Mouse (Mus musculus) liver, postnatal 0 days (tissue): ENCODE measurements around the gene Prpf8.

Source experiments
- CTCF ChIP-seq: sonication (generic); IDR thresholded peaks from 2 replicates; pipeline ENCODE4 v1.5.1; 2016; ENCODE audit warnings: antibody characterized with exemption, low read depth
- EP300 ChIP-seq: IDR thresholded peaks from 2 replicates; pipeline ENCODE4 v1.6.1; 2016; ENCODE audit warnings: antibody characterized with exemption, low read depth, mild to moderate bottlenecking

DNA sequence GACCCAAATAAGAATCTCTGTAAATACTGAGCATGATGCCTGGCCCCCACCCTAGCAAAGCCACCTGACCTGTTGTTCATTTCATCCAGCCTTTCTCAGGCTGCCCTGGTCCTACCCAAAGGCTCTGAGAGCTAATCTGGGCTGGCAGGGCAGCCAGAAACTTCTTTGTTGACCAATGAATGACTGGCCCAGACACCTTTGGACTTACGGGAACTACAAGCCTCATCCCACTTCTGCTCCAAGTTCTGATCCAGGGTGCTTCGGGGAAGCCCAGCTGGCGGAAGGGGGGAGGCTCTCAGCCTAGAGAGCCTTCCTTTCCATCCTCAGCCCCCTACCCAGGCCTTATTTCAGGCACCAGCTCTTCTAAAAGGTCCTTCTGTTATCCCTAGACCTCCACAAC, 47.8 kb upstream of the Prpf8 start:
- TF ChIP-seq CTCF, result no peak
- TF ChIP-seq EP300, result no peak
